Mouse (Mus musculus): ENCODE results near the gene Apobec4. TPM values are rescaled to one million over a fixed set of nuclear protein-coding genes. Genes with fewer than 3 reads are reported as not detected.

The Apobec4 gene
- polyA plus RNA-seq, 1 experiment from 2014 or later, result not detected

DNA sequence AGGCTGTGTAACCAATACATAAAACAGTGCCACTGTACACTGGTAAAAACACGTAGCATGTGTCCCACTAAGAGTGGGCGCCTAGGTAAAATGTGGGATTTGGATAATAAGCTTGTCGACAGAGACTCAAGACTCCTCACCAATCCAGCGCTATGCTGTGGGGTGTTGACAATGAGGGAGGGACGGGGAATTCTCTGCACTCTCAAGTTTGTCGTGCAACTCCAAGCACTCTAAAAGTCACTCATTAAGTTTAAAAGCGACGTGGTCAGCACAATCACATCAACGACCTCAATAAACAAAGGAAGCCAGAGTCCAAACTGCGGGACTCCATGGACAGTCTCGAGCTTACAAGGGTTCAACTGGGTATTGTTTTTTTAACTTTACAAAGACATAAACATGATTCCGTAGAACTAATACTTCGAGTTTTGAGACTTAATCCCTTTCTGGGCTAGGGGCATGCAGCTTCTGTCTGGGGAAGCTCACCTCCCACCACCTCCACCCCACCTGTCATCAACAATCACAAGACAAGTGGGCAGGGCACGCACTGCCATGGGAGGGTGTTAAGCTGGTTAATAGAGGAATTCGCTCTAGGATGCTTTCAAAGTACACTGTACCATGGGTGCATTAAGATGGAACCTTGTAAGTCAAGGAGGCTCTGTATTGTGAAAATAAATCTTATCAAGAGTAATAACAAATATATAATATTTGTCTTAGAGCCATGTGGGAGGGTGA, 7.1 kb upstream of the Apobec4 start:
- Histone ChIP-seq H3K9me3 (ENCODE audit: control insufficient read depth, low read length) (no peaks in the 10 kb centered on the region), H3K4me3 (ENCODE audit: low read depth, low read length) (no peak overlapping the region), H3K36me3 (ENCODE audit: control insufficient read depth, insufficient read depth, low read length) (no peaks in the 10 kb centered on the region), H3K27ac (ENCODE audit: low read depth, low read length) (no peak overlapping the region), H3K4me2 (ENCODE audit: low read depth, low read length, severe bottlenecking) (no peak overlapping the region), H3K4me1 (replicated peaks; ENCODE audit: control insufficient read depth, insufficient read depth, low read length) (no peaks in the 10 kb centered on the region), H3K9ac (ENCODE audit: low read length) (no peak overlapping the region), H3K27me3 (ENCODE audit: control insufficient read depth, insufficient read depth, low read length) (no peaks in the 10 kb centered on the region)
- ATAC-seq (replicated peaks; ENCODE audit: low FRiP score), result no peak
- 73% methylated on average over 15 of the region's 15 CpGs for WGBS
- no peak for DNase-seq (ENCODE audit: low spot score)

DNA sequence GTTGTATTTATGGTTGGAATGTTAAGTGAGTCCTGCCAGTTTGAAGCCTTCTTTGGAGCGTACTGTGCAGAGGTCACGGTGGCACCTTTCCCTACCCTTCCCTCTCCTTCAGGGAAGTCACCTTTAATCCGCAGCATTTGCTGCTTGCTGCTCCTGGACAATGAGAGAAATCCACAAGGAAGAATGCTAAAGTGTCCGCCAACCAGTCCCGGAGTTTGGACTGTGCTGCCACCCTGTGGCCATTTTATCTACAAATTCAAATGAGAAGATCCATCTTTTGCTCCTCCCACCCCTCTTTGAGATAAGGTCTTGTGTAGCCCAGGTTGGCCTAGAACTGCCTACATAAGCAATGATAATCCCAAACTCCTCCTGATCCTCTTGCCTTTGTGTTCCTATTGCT, 3.9 kb upstream of the Apobec4 start:
- H3K9ac ChIP-seq (ENCODE audit: low read length), result no peak overlapping the region
- H3K36me3 ChIP-seq (ENCODE audit: control insufficient read depth, insufficient read depth, low read length), result no peaks in the 10 kb centered on the region
- DNase-seq (ENCODE audit: low spot score), result peak; percentile 82
- H3K4me2 ChIP-seq (ENCODE audit: low read depth, low read length, severe bottlenecking), result no peak overlapping the region
- ATAC-seq (replicated peaks; ENCODE audit: low FRiP score), result 0 out of 2 replicates have a peak, but pooled peaks have one; percentile 58
- H3K4me3 ChIP-seq (ENCODE audit: low read depth, low read length), result no peak overlapping the region
- 0 out of 2 replicates have a peak, but pooled peaks cover 2% of the 10 kb centered on the region for H3K4me1 ChIP-seq (replicated peaks; ENCODE audit: control insufficient read depth, insufficient read depth, low read length)
- no peak overlapping the region for H3K27ac ChIP-seq (ENCODE audit: low read depth, low read length)
- H3K9me3 ChIP-seq (ENCODE audit: control insufficient read depth, low read length), result no peaks in the 10 kb centered on the region
- no peaks in the 10 kb centered on the region for H3K27me3 ChIP-seq (ENCODE audit: control insufficient read depth, insufficient read depth, low read length)
- 4% methylated on average over 5 of the region's 5 CpGs for WGBS

DNA sequence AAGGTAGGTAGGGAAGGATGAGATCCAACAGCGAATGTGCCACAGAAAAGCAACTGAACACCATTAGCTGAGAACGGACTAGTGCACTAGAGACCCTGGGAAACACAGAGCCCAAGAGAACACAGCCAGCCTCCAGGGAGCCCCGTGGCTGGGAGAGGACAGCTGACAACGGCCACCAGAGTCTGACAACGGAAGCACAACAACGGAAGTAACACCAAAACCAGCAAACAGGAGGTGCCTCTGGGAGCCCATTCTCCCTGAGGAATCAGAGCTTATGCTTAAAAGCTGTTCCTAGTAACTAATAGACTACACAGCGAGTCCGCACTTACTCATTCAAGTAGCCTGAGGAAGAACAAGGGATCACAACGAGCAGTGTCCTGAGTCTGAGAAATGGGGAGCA, 1.1 kb upstream of the Apobec4 start:
- 81% methylated on average over 9 of the region's 9 CpGs for WGBS
- 0 out of 2 replicates have a peak, but pooled peaks cover 2% of the 10 kb centered on the region for H3K4me1 ChIP-seq (replicated peaks; ENCODE audit: control insufficient read depth, insufficient read depth, low read length)

DNA sequence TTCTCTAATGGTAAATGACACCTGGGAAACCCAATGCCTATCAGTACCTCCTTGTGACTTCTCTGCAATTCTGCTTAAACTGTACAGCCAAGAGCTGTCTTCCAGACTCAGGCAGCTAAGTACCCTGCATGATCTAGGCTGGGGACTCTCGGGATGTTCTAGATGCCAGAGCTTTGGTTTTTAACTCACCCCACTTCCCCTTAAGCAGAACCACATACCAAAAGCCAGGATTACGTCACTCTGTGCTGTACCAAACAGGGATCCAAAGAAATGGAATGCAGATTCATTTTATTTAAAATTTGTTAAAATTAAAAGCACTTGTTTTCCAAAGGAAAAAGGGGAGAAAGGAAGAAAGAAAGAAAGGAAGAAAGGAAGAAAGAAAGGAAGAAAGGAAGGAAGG, 11.4 kb downstream of the Apobec4 start:
- Histone ChIP-seq H3K27me3 (ENCODE audit: control insufficient read depth, insufficient read depth, low read length) (peaks cover 3% of the 10 kb centered on the region; the same call in 1 of the 2 replicates), H3K9ac (ENCODE audit: low read length) (no peak overlapping the region), H3K27ac (ENCODE audit: low read depth, low read length) (no peak overlapping the region), H3K4me2 (ENCODE audit: low read depth, low read length, severe bottlenecking) (no peak overlapping the region), H3K36me3 (ENCODE audit: control insufficient read depth, insufficient read depth, low read length) (no peaks in the 10 kb centered on the region), H3K4me3 (ENCODE audit: low read depth, low read length) (no peak overlapping the region), H3K4me1 (replicated peaks; ENCODE audit: control insufficient read depth, insufficient read depth, low read length) (peaks cover 5% of the 10 kb centered on the region; the same call in 1 of the 2 replicates), H3K9me3 (ENCODE audit: control insufficient read depth, low read length) (no peaks in the 10 kb centered on the region)
- WGBS, result 87% methylated on average over 2 of the region's 2 CpGs
- ATAC-seq (replicated peaks; ENCODE audit: low FRiP score) (no peak), DNase-seq (ENCODE audit: low spot score) (no peak)

More for the DNA sequence above, 1.1 kb upstream of the Apobec4 start:
- H3K27ac ChIP-seq (ENCODE audit: low read depth, low read length), result no peak overlapping the region
- no peak for DNase-seq (ENCODE audit: low spot score)
- no peak for ATAC-seq (replicated peaks; ENCODE audit: low FRiP score)
- no peak overlapping the region for H3K4me2 ChIP-seq (ENCODE audit: low read depth, low read length, severe bottlenecking)
- no peaks in the 10 kb centered on the region for H3K36me3 ChIP-seq (ENCODE audit: control insufficient read depth, insufficient read depth, low read length)
- no peaks in the 10 kb centered on the region for H3K27me3 ChIP-seq (ENCODE audit: control insufficient read depth, insufficient read depth, low read length)
- no peaks in the 10 kb centered on the region for H3K9me3 ChIP-seq (ENCODE audit: control insufficient read depth, low read length)
- H3K9ac ChIP-seq (ENCODE audit: low read length), result no peak overlapping the region
- no peak overlapping the region for H3K4me3 ChIP-seq (ENCODE audit: low read depth, low read length)

DNA sequence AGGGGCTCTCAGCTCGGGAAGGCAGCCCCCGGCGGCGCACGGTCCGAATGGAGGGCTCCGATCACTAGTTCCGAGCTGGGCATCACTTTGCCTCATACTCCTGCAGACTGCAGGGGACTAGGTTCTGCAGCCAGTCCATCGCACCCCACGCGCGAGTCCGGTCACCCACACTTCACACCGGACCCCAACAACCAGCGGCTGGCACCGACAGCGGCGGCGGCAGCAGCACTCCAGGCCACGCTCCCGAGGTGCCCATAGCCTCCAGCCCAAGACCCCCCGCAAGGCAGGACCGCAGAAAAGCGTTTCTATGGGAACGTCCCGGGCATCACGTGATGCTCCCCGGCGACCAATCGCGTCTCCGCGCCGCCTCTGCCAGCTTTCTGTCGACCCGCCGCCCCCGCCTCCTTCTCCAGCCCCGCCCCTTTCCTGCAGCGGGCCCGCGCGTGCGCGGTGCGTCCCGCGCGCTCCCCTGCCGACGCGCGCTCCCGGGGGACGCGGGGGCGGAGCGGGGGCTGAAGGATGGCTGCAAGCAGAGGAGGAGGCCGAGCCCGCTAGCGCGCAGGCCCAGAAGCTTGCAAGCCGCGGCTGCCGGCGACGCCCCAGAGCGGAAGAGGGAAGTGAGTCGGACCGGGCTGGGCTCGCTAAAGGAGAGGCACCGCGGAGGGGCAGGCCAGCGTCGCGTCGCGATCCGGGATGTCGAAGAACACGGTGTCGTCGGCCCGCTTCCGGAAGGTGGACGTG, 15.9 kb downstream of the Apobec4 start, which contains the start of the genes Rgl1 and Arpc5:
Gene Rgl1 (minus strand): TSS at position 320 of the 741 bp plus-strand sequence.
Gene Arpc5 (plus strand): TSS at position 511 of the 741 bp plus-strand sequence.
- no peaks in the 10 kb centered on the region for H3K9me3 ChIP-seq (ENCODE audit: control insufficient read depth, low read length)
- H3K27ac ChIP-seq (ENCODE audit: low read depth, low read length), result peak within 1 kb of the TSS; percentile 71
- DNase-seq (ENCODE audit: low spot score) (peak; percentile 99), ATAC-seq (replicated peaks; ENCODE audit: low FRiP score) (peak; percentile 98)
- H3K4me2 ChIP-seq (ENCODE audit: low read depth, low read length, severe bottlenecking), result peak within 1 kb of the TSS; percentile 90
- no peaks in the 10 kb centered on the region; the same call in 1 of the 2 replicates for H3K36me3 ChIP-seq (ENCODE audit: control insufficient read depth, insufficient read depth, low read length)
- peaks cover 5% of the 10 kb centered on the region; the same call in 1 of the 2 replicates for H3K4me1 ChIP-seq (replicated peaks; ENCODE audit: control insufficient read depth, insufficient read depth, low read length)
- H3K27me3 ChIP-seq (ENCODE audit: control insufficient read depth, insufficient read depth, low read length), result peaks cover 3% of the 10 kb centered on the region; the same call in 1 of the 2 replicates
- peak within 1 kb of the TSS; percentile 92 for H3K9ac ChIP-seq (ENCODE audit: low read length)
- H3K4me3 ChIP-seq (ENCODE audit: low read depth, low read length), result peak within 1 kb of the TSS; percentile 95
- under 1% methylated on average over 67 of the region's 86 CpGs for WGBS

DNA sequence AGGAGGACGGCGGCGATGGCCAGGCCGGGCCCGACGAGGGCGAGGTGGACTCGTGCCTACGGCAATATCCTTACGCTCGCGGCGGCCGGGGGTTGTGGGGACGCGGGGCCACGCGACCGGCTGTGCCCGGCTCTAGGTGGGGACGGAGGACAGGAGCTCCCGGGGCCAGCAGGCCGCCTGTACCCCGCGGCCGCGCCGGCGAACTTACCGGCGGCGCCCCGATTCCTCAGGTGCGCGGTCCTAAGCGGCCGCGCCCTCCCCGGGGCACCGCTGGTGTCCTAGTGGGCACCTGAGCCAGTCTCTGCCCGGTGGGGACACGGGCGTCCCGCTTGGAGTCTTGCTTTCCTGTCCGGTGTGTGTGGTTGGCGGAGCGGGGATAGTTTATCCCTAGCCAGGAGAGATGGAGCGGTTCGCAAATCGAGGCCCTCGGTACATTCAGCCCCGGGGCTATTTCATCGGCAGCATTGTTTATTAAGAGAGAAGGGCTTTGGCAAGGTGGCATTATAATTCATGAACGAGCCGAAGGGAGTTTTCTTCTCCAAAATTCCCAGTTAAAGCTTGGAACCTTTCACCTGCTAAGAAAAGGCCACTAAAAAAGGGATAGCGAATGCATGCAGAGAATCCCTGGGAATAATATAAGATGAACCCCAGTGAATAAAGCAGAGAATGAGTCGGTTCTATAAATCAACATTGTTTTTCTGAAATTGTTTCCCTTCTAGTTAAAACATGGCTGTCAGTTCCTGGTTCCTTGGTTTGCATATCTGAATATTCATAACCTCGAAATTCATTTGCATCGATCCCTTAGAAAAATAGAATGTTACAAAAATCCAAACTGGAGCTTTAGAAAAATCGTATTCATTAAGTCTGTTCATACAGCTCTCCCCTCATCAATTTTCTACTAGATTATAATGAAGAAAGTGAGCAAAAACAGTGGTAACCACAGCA, 16.7 kb downstream of the Apobec4 start:
- Histone ChIP-seq H3K9ac (ENCODE audit: low read length) (peak overlapping the region; percentile 92), H3K36me3 (ENCODE audit: control insufficient read depth, insufficient read depth, low read length) (no peaks in the 10 kb centered on the region; the same call in 1 of the 2 replicates), H3K27ac (ENCODE audit: low read depth, low read length) (peak overlapping the region; percentile 71), H3K4me3 (ENCODE audit: low read depth, low read length) (peak overlapping the region; percentile 95), H3K27me3 (ENCODE audit: control insufficient read depth, insufficient read depth, low read length) (peaks cover 3% of the 10 kb centered on the region; the same call in 1 of the 2 replicates), H3K9me3 (ENCODE audit: control insufficient read depth, low read length) (no peaks in the 10 kb centered on the region), H3K4me1 (replicated peaks; ENCODE audit: control insufficient read depth, insufficient read depth, low read length) (peaks cover 5% of the 10 kb centered on the region; the same call in 1 of the 2 replicates), H3K4me2 (ENCODE audit: low read depth, low read length, severe bottlenecking) (peak overlapping the region; percentile 78)
- peak; percentile 72 for ATAC-seq (replicated peaks; ENCODE audit: low FRiP score)
- WGBS, result 1% methylated on average over 54 of the region's 60 CpGs
- no peak for DNase-seq (ENCODE audit: low spot score)

DNA sequence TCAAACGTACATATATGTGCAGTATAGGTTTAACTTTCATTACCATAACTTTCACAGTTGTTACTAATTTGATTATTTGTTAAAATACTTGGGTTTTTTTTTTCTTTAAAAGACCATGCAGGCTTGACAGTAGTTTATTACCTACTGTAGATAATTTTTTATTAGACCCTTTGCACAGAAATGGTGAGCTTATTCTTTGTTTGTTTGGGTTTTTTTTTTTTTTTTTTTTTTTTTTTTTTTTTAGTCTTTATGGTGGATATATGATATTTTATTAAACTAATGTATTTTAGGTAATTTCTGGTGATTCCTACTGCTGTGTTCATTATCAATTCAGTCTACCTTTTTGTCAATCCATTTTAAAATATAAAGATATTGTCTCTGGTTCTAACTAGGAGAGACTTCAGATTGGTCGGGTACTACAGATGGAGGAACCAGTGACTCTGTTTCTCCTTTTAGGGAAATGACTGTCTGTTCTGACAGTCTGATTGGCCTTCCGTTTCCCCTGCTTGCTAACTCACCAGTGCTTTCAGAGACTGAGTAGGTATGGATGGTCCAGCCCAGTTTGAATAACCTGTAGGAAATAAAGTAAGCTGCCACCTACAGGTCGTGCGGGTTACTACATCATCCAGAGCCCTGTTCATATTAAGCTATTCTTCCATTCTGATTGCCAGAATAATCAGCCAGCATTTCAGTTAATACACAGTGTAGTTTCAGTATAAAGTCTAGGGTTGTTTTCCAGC, 17.6 kb downstream of the Apobec4 start:
- Histone ChIP-seq H3K27me3 (ENCODE audit: control insufficient read depth, insufficient read depth, low read length) (peaks cover 3% of the 10 kb centered on the region; the same call in 1 of the 2 replicates), H3K4me1 (replicated peaks; ENCODE audit: control insufficient read depth, insufficient read depth, low read length) (peaks cover 5% of the 10 kb centered on the region; the same call in 1 of the 2 replicates), H3K9me3 (ENCODE audit: control insufficient read depth, low read length) (no peaks in the 10 kb centered on the region), H3K27ac (ENCODE audit: low read depth, low read length) (no peak overlapping the region), H3K36me3 (ENCODE audit: control insufficient read depth, insufficient read depth, low read length) (no peaks in the 10 kb centered on the region; the same call in 1 of the 2 replicates), H3K4me3 (ENCODE audit: low read depth, low read length) (peak overlapping the region; percentile 95; the same call in 1 of the 2 replicates), H3K4me2 (ENCODE audit: low read depth, low read length, severe bottlenecking) (peak overlapping the region; percentile 78; the same call in 1 of the 2 replicates), H3K9ac (ENCODE audit: low read length) (no peak overlapping the region)
- WGBS, result 10% methylated on average over 5 of the region's 5 CpGs
- ATAC-seq (replicated peaks; ENCODE audit: low FRiP score) (peak; percentile 18; the same call in 1 of the 2 replicates), DNase-seq (ENCODE audit: low spot score) (peak; percentile 90)

Measured in forebrain, embryonic 11.5 days (tissue).